Mouse (Mus musculus): Measurements from ENCODE around the gene Naa25. TPM values are rescaled to one million over a fixed set of nuclear protein-coding genes. Genes with fewer than 3 reads are reported as not detected.

The Naa25 gene
- polyA plus RNA-seq, 1 experiment: 14.4 TPM

- 58% methylated on average over 16 of the region's 16 CpGs for WGBS
- no peak for TF ChIP-seq POLR2A (IDR thresholded peaks at IDR 0.05; ENCODE audit: control insufficient read depth, extremely low read depth, insufficient read depth, low read length, poor library complexity)
- no peak for TF ChIP-seq CTCF (IDR thresholded peaks at IDR 0.05; ENCODE audit: borderline replicate concordance, control insufficient read depth, extremely low read depth, insufficient read depth, low read length, poor library complexity)
- Histone ChIP-seq H3K27me3 (ENCODE audit: control insufficient read depth, insufficient read depth, low read length) (no peaks in the 10 kb centered on the region), H3K4me1 (replicated peaks; ENCODE audit: control insufficient read depth, insufficient read depth, low read length) (no peaks in the 10 kb centered on the region), H3K27ac (ENCODE audit: control insufficient read depth, insufficient read depth, low read length) (no peak overlapping the region), H3K36me3 (ENCODE audit: control insufficient read depth, insufficient read depth, low read length) (no peaks in the 10 kb centered on the region), H3K4me3 (ENCODE audit: control insufficient read depth, insufficient read depth, low read length) (no peak overlapping the region)
- DNase-seq: peak; percentile 39
Observed at GRCm38 (mm10) chr5:121392667-121393380, 4.9 kb upstream of the Naa25 start.

GRCm38 (mm10) chr5:121393402-121393801, 4.3 kb upstream of the Naa25 start:
- H3K4me3 ChIP-seq (ENCODE audit: control insufficient read depth, insufficient read depth, low read length): no peak overlapping the region
- no peaks in the 10 kb centered on the region for H3K27me3 ChIP-seq (ENCODE audit: control insufficient read depth, insufficient read depth, low read length)
- WGBS: 86% methylated on average over 3 of the region's 3 CpGs
- no peak for DNase-seq
- H3K27ac ChIP-seq (ENCODE audit: control insufficient read depth, insufficient read depth, low read length): no peak overlapping the region
- TF ChIP-seq POLR2A (IDR thresholded peaks at IDR 0.05; ENCODE audit: control insufficient read depth, extremely low read depth, insufficient read depth, low read length, poor library complexity): no peak
- no peak for TF ChIP-seq CTCF (IDR thresholded peaks at IDR 0.05; ENCODE audit: borderline replicate concordance, control insufficient read depth, extremely low read depth, insufficient read depth, low read length, poor library complexity)
- no peaks in the 10 kb centered on the region for H3K36me3 ChIP-seq (ENCODE audit: control insufficient read depth, insufficient read depth, low read length)
- H3K4me1 ChIP-seq (replicated peaks; ENCODE audit: control insufficient read depth, insufficient read depth, low read length): no peaks in the 10 kb centered on the region; the same call in 1 of the 2 replicates

GRCm38 (mm10) chr5:121395621-121396020, 2.1 kb upstream of the Naa25 start:
- no peaks in the 10 kb centered on the region for H3K27me3 ChIP-seq (ENCODE audit: control insufficient read depth, insufficient read depth, low read length)
- TF ChIP-seq POLR2A (IDR thresholded peaks at IDR 0.05; ENCODE audit: control insufficient read depth, extremely low read depth, insufficient read depth, low read length, poor library complexity) (no peak), CTCF (IDR thresholded peaks at IDR 0.05; ENCODE audit: borderline replicate concordance, control insufficient read depth, extremely low read depth, insufficient read depth, low read length, poor library complexity) (no peak)
- H3K27ac ChIP-seq (ENCODE audit: control insufficient read depth, insufficient read depth, low read length): no peak overlapping the region
- H3K4me1 ChIP-seq (replicated peaks; ENCODE audit: control insufficient read depth, insufficient read depth, low read length): peaks cover 11% of the 10 kb centered on the region
- no peaks in the 10 kb centered on the region for H3K36me3 ChIP-seq (ENCODE audit: control insufficient read depth, insufficient read depth, low read length)
- WGBS: 96% methylated on average over 5 of the region's 5 CpGs
- H3K4me3 ChIP-seq (ENCODE audit: control insufficient read depth, insufficient read depth, low read length): no peak overlapping the region
- no peak for DNase-seq

- no peaks in the 10 kb centered on the region for H3K27me3 ChIP-seq (ENCODE audit: control insufficient read depth, insufficient read depth, low read length)
- peaks cover 11% of the 10 kb centered on the region for H3K4me1 ChIP-seq (replicated peaks; ENCODE audit: control insufficient read depth, insufficient read depth, low read length)
- no peaks in the 10 kb centered on the region for H3K36me3 ChIP-seq (ENCODE audit: control insufficient read depth, insufficient read depth, low read length)
- H3K4me3 ChIP-seq (ENCODE audit: control insufficient read depth, insufficient read depth, low read length): peak overlapping the region; percentile 70
- DNase-seq: no peak
- no peak overlapping the region for H3K27ac ChIP-seq (ENCODE audit: control insufficient read depth, insufficient read depth, low read length)
- TF ChIP-seq POLR2A (IDR thresholded peaks at IDR 0.05; ENCODE audit: control insufficient read depth, extremely low read depth, insufficient read depth, low read length, poor library complexity): no peak
- TF ChIP-seq CTCF (IDR thresholded peaks at IDR 0.05; ENCODE audit: borderline replicate concordance, control insufficient read depth, extremely low read depth, insufficient read depth, low read length, poor library complexity): no peak
- WGBS: 1% methylated on average over 67 of the region's 67 CpGs
Observed at GRCm38 (mm10) chr5:121398146-121398964, 619 bp downstream of the Naa25 start.

DNA sequence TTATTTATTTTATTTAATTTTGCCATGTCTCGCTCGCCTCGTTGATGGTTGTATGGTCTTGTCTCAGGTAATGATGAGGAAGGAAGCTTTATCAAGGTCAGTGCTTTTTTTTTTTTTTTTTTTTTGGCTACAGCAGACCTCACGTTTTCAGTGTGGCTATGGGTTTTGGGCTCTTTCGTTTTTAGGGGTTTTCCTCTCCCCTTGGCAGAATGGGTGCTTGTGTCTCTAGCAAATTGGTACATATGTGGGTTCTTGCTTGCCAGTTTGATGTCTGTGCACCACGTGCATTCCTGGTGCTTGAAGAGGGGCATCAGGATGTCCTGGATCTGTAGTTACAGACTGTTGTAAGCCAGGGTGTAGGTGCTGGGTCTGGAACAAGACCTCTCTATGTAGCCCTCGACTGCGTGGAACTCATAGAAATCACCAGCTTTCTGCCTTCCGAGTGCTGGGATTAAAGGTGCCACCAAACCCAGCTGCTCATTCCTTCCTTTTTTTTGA, 1.3 kb downstream of the Naa25 start:
- WGBS: 23% methylated on average over 9 of the region's 9 CpGs
- no peak overlapping the region for H3K27ac ChIP-seq (ENCODE audit: control insufficient read depth, insufficient read depth, low read length)
- no peak overlapping the region; the same call in 1 of the 2 replicates for H3K4me3 ChIP-seq (ENCODE audit: control insufficient read depth, insufficient read depth, low read length)

DNA sequence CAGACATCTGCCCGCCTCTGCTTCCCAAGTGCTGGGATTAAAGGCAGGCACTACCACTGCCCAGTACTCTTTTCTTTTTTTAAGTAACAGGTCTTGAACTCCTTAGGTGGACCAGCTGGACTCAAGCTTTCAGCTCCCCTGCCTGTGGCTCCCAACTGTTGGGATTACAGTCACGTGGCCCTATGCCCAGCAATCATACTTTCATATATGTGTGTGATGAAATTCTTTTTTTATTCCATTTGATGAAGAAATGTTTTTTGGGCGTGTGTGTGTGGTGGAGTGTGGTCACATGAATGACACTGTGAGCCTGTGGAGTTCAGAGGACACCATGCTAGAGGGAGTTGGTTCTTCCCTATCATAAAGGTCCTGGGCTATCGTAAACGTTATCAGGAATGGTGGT, 1.8 kb downstream of the Naa25 start:
- 83% methylated on average over 5 of the region's 5 CpGs for WGBS
- no peak overlapping the region for H3K27ac ChIP-seq (ENCODE audit: control insufficient read depth, insufficient read depth, low read length)
- peaks cover 11% of the 10 kb centered on the region for H3K4me1 ChIP-seq (replicated peaks; ENCODE audit: control insufficient read depth, insufficient read depth, low read length)
- H3K36me3 ChIP-seq (ENCODE audit: control insufficient read depth, insufficient read depth, low read length): no peaks in the 10 kb centered on the region
- no peaks in the 10 kb centered on the region for H3K27me3 ChIP-seq (ENCODE audit: control insufficient read depth, insufficient read depth, low read length)
- no peak overlapping the region for H3K4me3 ChIP-seq (ENCODE audit: control insufficient read depth, insufficient read depth, low read length)
- DNase-seq: no peak
- TF ChIP-seq CTCF (IDR thresholded peaks at IDR 0.05; ENCODE audit: borderline replicate concordance, control insufficient read depth, extremely low read depth, insufficient read depth, low read length, poor library complexity) (no peak), POLR2A (IDR thresholded peaks at IDR 0.05; ENCODE audit: control insufficient read depth, extremely low read depth, insufficient read depth, low read length, poor library complexity) (no peak)

More for the DNA sequence above, 1.3 kb downstream of the Naa25 start:
- H3K36me3 ChIP-seq (ENCODE audit: control insufficient read depth, insufficient read depth, low read length): no peaks in the 10 kb centered on the region
- no peaks in the 10 kb centered on the region for H3K27me3 ChIP-seq (ENCODE audit: control insufficient read depth, insufficient read depth, low read length)
- no peak for DNase-seq
- TF ChIP-seq CTCF (IDR thresholded peaks at IDR 0.05; ENCODE audit: borderline replicate concordance, control insufficient read depth, extremely low read depth, insufficient read depth, low read length, poor library complexity) (no peak), POLR2A (IDR thresholded peaks at IDR 0.05; ENCODE audit: control insufficient read depth, extremely low read depth, insufficient read depth, low read length, poor library complexity) (no peak)
- H3K4me1 ChIP-seq (replicated peaks; ENCODE audit: control insufficient read depth, insufficient read depth, low read length): peaks cover 11% of the 10 kb centered on the region
